Mouse (Mus musculus) right cerebral cortex, adult 2 months (tissue): ENCODE results near the gene Ubac2.

Experiments used
- DNase-seq, 2 experiments: peaks; one replicate each; pipeline ENCODE4 v3.0.0; 2021 to 2022; ENCODE audit warnings: low spot score in 2 of 2

Ubac2 gene

GRCm38 (mm10) chr14:121894511-121895135 lies 16.2 kb downstream of the Ubac2 start:
- no peak for DNase-seq

DNA sequence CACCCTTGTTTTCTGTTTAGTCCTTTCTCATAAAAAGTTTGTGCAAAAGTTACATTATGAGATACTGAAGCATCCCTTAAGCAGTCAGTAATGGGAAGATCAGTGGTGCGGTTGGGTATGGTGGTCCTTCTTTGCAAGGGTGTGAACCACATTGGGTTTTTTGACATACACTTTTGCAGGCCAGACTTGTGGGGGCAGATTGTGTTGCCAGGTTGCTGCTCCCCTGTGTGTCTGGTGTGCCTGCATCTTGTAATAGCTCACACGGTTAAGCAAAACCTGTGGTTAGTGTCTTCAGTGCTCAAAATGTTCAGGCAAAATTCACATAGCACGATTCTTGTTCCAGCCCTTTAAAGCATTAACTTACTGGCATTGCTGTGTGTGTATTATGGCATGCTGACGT lies 16.9 kb downstream of the Ubac2 start:
- DNase-seq, result no peak

DNA sequence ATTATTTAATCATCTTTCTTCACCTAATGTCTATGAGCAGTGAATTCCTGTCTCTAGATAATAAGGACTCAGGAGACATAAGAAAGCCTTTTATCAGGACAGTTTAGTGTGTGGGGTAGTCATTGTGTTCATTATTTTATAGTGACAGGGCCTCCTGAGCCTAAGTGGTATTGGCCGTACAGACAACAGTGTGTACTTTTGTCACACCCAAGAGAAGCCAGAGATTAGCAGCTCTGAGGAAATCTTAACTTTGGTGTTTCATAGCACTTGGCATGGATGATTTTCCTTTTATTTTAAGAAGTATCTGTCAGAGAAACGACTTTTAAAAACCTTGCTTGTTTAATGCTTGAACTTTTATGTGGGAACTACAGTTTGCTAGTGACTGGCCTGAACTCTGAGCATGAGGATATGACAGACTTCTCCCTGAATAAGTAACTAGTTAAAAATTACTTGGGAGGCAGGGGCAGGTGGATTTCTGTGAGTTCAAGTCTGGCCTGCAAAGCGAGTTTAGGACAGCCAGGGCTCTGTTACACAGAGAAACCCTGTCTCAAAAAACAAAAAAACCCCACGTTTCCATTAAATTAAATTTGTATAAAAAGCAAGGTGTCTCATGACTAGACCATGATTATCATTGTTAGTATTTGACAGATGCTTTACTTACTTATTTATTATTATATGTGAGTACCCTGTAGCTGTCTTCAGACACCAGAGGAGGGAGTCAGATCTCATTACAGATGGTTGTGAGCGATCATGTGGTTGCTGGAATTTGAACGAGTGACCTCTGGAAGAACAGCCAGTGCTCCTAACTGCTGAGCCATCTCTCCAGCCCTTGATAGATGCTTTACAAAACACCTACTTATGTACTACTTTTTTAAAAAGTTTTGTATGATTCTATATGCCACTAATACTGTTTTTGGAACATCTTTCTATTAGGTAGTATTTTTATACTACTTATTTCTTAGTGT lies 18.0 kb downstream of the Ubac2 start:
- DNase-seq, result no peak

GRCm38 (mm10) chr14:121897773-121898172 lies 19.4 kb downstream of the Ubac2 start:
- no peak for DNase-seq

- DNase-seq, result no peak
Measured at GRCm38 (mm10) chr14:121898509-121898908, 20.1 kb downstream of the Ubac2 start.

- DNase-seq, result no peak
Measured at GRCm38 (mm10) chr14:121899071-121899470, 20.7 kb downstream of the Ubac2 start.

- DNase-seq, result no peak
Measured at GRCm38 (mm10) chr14:121901511-121901910, 23.1 kb downstream of the Ubac2 start.

- no peak for DNase-seq
Measured at GRCm38 (mm10) chr14:121903381-121903876, 25.0 kb downstream of the Ubac2 start.

- DNase-seq, result no peak
Measured at GRCm38 (mm10) chr14:121904754-121905153, 26.3 kb downstream of the Ubac2 start.

- no peak for DNase-seq
Measured at GRCm38 (mm10) chr14:121906341-121906991, 28.0 kb downstream of the Ubac2 start.

- DNase-seq, result no peak
Measured at GRCm38 (mm10) chr14:121906992-121907681, 28.7 kb downstream of the Ubac2 start.

DNA sequence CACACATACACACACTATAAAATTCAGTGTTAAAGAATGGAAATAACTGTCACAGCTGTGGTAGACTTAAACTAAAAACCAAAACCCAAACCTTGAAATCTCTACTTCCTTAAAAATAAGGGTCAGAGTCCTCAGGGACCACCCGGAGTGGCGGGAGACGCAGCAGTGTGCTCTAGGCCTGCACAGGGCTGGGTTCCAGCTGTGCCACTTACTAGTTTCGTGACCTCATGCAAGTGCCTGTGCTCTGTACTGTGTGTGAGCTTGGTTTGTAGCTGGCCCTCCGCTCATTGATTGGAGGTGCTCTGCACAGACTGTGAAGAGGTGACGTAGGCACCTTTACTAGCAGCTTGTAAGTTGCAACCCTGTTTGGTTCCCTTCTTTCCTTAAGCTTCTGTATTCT lies 31.4 kb downstream of the Ubac2 start:
- DNase-seq, result no peak

GRCm38 (mm10) chr14:121912501-121912900 lies 34.1 kb downstream of the Ubac2 start:
- no peak for DNase-seq

- DNase-seq, result no peak
Measured at GRCm38 (mm10) chr14:121915143-121915542, 36.7 kb downstream of the Ubac2 start.

DNA sequence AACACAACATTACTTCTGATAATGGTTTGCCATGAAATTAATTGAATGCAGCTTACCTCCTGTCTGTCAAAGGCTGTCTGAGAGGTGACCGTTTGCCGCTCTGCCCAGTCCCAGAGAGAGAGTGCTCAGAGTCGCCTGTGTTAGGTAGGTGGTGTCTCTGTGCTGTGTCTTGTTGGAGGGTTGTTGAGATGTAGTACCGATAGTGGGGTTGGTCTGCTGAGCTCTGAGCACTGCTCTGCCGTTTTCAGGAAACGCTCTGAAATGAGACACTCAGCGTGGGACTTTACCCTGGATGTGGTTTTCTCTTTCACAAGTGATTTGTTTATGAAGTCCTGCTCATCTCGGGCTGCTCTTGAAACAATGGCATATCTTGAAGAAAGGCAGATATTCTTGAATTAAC lies 37.2 kb downstream of the Ubac2 start, which contains the start of gene Gpr18:
Gpr18 (minus strand) TSS at position 161 of the 400 bp plus-strand sequence.
- DNase-seq, result no peak

DNA sequence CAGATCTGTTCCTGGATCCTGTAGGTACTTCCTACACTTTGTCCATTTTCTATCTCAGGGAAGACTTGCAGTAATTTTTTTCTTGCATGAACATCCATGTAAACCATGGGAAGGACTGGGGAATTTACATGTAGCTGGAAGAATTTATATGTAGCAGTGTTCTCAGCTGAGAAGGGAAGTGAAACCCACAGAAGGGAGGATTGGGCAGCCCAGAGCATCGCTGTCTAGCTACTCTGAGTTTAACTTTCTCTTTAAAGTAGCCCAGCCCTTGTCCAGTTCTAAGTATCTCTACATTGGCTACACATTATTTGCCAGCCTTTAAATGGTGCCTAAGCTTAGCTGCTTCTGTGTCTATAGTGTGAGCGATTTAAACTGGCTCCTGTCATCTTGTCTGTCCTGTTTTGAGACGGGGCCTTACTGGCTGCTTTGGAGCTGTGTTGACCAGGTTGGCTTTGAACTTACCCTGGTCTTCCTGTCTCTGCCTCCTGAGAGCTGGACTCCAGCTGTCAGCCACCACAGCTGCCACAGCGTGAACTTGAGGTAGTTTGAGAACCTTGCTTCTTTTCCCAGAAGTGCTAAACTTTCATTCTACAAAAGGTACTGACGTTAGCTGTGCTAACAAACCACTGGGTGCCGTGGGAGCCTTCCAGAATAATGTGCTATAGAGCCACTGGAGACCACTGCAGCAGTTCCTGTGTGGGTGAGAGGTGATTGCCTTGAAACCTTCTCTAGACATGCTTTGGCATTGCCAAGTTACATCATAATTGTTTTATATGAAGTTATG lies 38.1 kb downstream of the Ubac2 start:
- no peak for DNase-seq

- no peak for DNase-seq
Measured at GRCm38 (mm10) chr14:121918266-121918665, 39.8 kb downstream of the Ubac2 start.

GRCm38 (mm10) chr14:121919752-121920151 lies 41.3 kb downstream of the Ubac2 start:
- DNase-seq, result no peak

DNA sequence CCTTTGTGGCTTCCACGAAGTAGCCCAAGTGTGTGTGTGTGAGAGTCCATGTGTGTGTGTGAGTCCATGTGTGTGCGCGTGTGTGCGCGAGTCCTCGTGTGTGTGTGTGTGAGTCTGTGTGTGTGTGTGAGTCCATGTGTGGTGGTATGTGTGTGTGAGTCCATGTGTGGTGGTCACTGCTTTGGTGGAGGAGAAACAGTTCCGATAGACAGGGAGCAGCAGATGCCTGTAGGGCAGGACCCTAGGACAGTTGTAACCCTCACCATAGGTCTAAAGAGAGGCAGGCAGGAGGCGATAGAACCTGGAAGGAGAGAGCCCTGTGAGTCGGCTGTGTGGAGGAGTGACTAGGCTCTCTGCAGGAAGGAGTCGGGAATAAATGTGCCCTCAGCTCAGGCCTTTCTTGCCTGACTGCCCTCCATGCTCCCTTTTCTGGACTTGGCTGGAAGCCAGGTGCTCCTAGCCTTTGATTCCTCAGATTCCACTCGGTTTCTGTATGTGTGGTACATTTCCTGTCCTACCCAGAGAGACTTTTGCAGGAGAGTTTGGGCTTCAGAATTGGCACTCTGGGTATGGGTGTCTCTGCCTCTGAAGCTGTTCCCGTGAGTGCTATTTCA lies 42.2 kb downstream of the Ubac2 start:
- DNase-seq, result no peak

DNA sequence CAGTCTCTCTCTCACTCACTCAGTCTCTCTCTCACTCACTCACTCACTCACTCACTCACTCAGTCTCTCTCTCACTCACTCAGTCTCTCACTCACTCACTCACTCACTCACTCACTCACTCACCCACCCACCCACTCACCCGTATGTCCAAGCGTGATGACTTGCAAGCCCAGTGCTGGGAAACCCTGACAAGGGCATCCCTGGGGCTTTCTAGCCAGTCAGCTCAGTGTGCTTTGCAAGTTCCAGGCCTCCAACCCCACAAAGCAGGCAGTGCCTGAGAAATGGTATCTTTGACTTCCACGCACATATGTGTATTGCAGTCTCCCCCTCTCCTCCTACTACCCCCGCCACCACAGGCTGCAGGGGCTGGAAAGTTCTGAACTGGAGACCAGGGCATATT lies 43.6 kb downstream of the Ubac2 start:
- no peak for DNase-seq
